ENCODE assay signal across 8 mouse cellular contexts in genomic region chr15:7128627-7129126, GRCm38 (mm10). TPM values are rescaled to one million over a fixed set of nuclear protein-coding genes. Genes with fewer than 3 reads are reported as not detected.
DNase-seq lines count a peak whose midpoint lies in the region; ATAC-seq and TF ChIP-seq lines count a peak whose summit lies in the region.

No protein-coding gene starts in this region.

- no peak overlapping the region for H3K27ac ChIP-seq in forebrain, embryonic 11.5 days (ENCODE audit: low read depth, low read length)
- peak overlapping the region; percentile 87 for H3K27ac ChIP-seq in hindbrain, embryonic 13.5 days
- H3K27ac ChIP-seq in liver, embryonic 13.5 days = peak overlapping the region; percentile 66
- H3K27ac ChIP-seq in small intestine, adult 2 months (ENCODE audit: insufficient read depth, low read depth, low read length) = peak overlapping the region; percentile 72

- H3K9me3 ChIP-seq in forebrain, embryonic 11.5 days (ENCODE audit: control insufficient read depth, low read length) = no peaks in the 10 kb centered on the region
- no peaks in the 10 kb centered on the region for H3K9me3 ChIP-seq in hindbrain, embryonic 13.5 days
- no peaks in the 10 kb centered on the region for H3K9me3 ChIP-seq in liver, embryonic 13.5 days (replicated peaks)

- peaks cover 3% of the 10 kb centered on the region; the same call in 1 of the 2 replicates for H3K4me1 ChIP-seq in forebrain, embryonic 11.5 days (replicated peaks; ENCODE audit: control insufficient read depth, insufficient read depth, low read length)
- H3K4me1 ChIP-seq in hindbrain, embryonic 13.5 days (replicated peaks) = peaks cover 28% of the 10 kb centered on the region
- peaks cover 8% of the 10 kb centered on the region; the same call in 1 of the 2 replicates for H3K4me1 ChIP-seq in liver, embryonic 13.5 days (replicated peaks)
- no peaks in the 10 kb centered on the region; the same call in 1 of the 2 replicates for H3K4me1 ChIP-seq in small intestine, adult 2 months (ENCODE audit: control insufficient read depth, insufficient read depth, insufficient read length, low read length)

- peak overlapping the region; percentile 74 for H3K9ac ChIP-seq in forebrain, embryonic 11.5 days (ENCODE audit: low read length)
- H3K9ac ChIP-seq in hindbrain, embryonic 13.5 days = peak overlapping the region; percentile 78
- H3K9ac ChIP-seq in liver, embryonic 13.5 days = peak overlapping the region; percentile 52

- TF ChIP-seq CTCF in small intestine, adult 2 months (IDR thresholded peaks at IDR 0.05; ENCODE audit: extremely low read depth, insufficient read length, insufficient replicate concordance, low read depth, low read length) = no peak

- H3K4me2 ChIP-seq in forebrain, embryonic 11.5 days (ENCODE audit: low read depth, low read length, severe bottlenecking) = peak overlapping the region; percentile 81
- H3K4me2 ChIP-seq in hindbrain, embryonic 13.5 days = peak overlapping the region; percentile 79
- H3K4me2 ChIP-seq in liver, embryonic 13.5 days = peak overlapping the region; percentile 69

- WGBS in forebrain, embryonic 11.5 days = 2% methylated on average over 18 of the region's 18 CpGs
- WGBS in hindbrain, embryonic 13.5 days = 2% methylated on average over 18 of the region's 18 CpGs
- 4% methylated on average over 18 of the region's 18 CpGs for WGBS in liver, embryonic 13.5 days (ENCODE audit: insufficient replicate concordance)
- WGBS in small intestine, adult 2 months = under 1% methylated on average over 18 of the region's 18 CpGs

- peak overlapping the region; percentile 61 for H3K4me3 ChIP-seq in forebrain, embryonic 11.5 days (ENCODE audit: low read depth, low read length)
- H3K4me3 ChIP-seq in hindbrain, embryonic 13.5 days = peak overlapping the region; percentile 60
- peak overlapping the region; percentile 67 for H3K4me3 ChIP-seq in liver, embryonic 13.5 days (replicated peaks)
- H3K4me3 ChIP-seq in small intestine, adult 2 months (ENCODE audit: low read depth, low read length) = peak overlapping the region; percentile 79

- no peak for TF ChIP-seq POLR2A in small intestine, adult 2 months (IDR thresholded peaks at IDR 0.05; ENCODE audit: low read depth, low read length)

- peak; percentile 61 to 63 for DNase-seq in lung, adult 18-20 months
- no peak for DNase-seq in lung, postnatal 14 days
- no peak for DNase-seq in forebrain, embryonic 11.5 days (ENCODE audit: low spot score)
- no peak for DNase-seq in liver, embryonic 13.5 days
- no peak for DNase-seq in urinary bladder, adult 2 months (ENCODE audit: low spot score)
- DNase-seq in cerebellum, adult 8-10 months = no peak

- H3K36me3 ChIP-seq in forebrain, embryonic 11.5 days (ENCODE audit: control insufficient read depth, insufficient read depth, low read length) = no peaks in the 10 kb centered on the region
- H3K36me3 ChIP-seq in hindbrain, embryonic 13.5 days = no peaks in the 10 kb centered on the region
- no peaks in the 10 kb centered on the region for H3K36me3 ChIP-seq in liver, embryonic 13.5 days
- H3K36me3 ChIP-seq in small intestine, adult 2 months (ENCODE audit: control insufficient read depth, insufficient read depth, low read length) = no peaks in the 10 kb centered on the region

- peak; percentile 19; the same call in 1 of the 2 replicates for ATAC-seq in forebrain, embryonic 11.5 days (replicated peaks; ENCODE audit: low FRiP score)
- ATAC-seq in hindbrain, embryonic 13.5 days (ENCODE audit: low FRiP score) = peak; percentile 8; the same call in 1 of the 2 replicates
- ATAC-seq in liver, embryonic 13.5 days (ENCODE audit: low read depth) = 0 out of 2 replicates have a peak, but pooled peaks have one; percentile 8

- peaks cover 7% of the 10 kb centered on the region; the same call in 1 of the 2 replicates for H3K27me3 ChIP-seq in forebrain, embryonic 11.5 days (ENCODE audit: control insufficient read depth, insufficient read depth, low read length)
- H3K27me3 ChIP-seq in hindbrain, embryonic 13.5 days = peaks cover 11% of the 10 kb centered on the region; the same call in 1 of the 2 replicates
- peaks cover 59% of the 10 kb centered on the region for H3K27me3 ChIP-seq in liver, embryonic 13.5 days
- peaks cover 28% of the 10 kb centered on the region for H3K27me3 ChIP-seq in small intestine, adult 2 months (ENCODE audit: control insufficient read depth, insufficient read depth, low read length)

RNA-seq across cellular contexts. Expression of gene Lifr, which starts 38.3 kb away (rescaled TPM):
- 9.4 and 10.7 TPM in 2 replicates for polyA plus RNA-seq in forebrain, embryonic 11.5 days (2014; fragmentation: Nextera tagmentation; extraction: Ambion mirVana)
- polyA plus RNA-seq in hindbrain, embryonic 13.5 days (2015; fragmentation: Nextera tagmentation; extraction: Ambion mirVana) = 17.2 and 19.1 TPM in 2 replicates
- 20.5 and 24.9 TPM in 2 replicates for polyA plus RNA-seq in liver, embryonic 13.5 days (2015; fragmentation: Nextera tagmentation; extraction: Ambion mirVana)
- polyA plus RNA-seq in small intestine, adult 2 months (2012; rRNA removed) = 26.8 and 29.9 TPM in 2 replicates
- polyA plus RNA-seq in urinary bladder, adult 2 months (2012; rRNA removed) = 13.2 and 19.8 TPM in 2 replicates

Comparison
In these comparisons a context has a peak if more than half of its experiments do, and no peak if none do; other contexts are left out.
1. DNase-seq: peak in lung, adult 18-20 months (2 of 2); none in lung, postnatal 14 days (single experiment), forebrain, embryonic 11.5 days (single experiment), liver, embryonic 13.5 days (single experiment), urinary bladder, adult 2 months (single experiment) and cerebellum, adult 8-10 months (single experiment).
2. Peak in every context shown above with its lines, with median percentiles within 50 percentile points of each other: ATAC-seq, H3K4me2 ChIP-seq, H3K4me3 ChIP-seq and H3K9ac ChIP-seq.